Mouse (Mus musculus) intestine, postnatal 0 days (tissue): ENCODE data around the gene Tmem212. TPM values are rescaled to one million over a fixed set of nuclear protein-coding genes. Genes with fewer than 3 reads are reported as not detected.
"Not testable (repeated sequence)": the region's sequence is repeated elsewhere in the genome, so short reads cannot be mapped to it uniquely, and the experiment has no call there.

Experiments used
- ATAC-seq: fragments of 200-750 bp; cut with Nextera tagmentation; 2 replicates; pipeline ENCODE4 v1.8.0; 2017; ENCODE audit warnings: mild to moderate bottlenecking, moderate TSS enrichment, moderate library complexity
- H3K27ac ChIP-seq: fragments of 300-500 bp; sonication (generic); 2 replicates; pipeline ENCODE4 v1.5.1; 2014; ENCODE audit warnings: mild to moderate bottlenecking, low read depth, low read length, moderate library complexity
- H3K27me3 ChIP-seq: fragments of 300-500 bp; sonication (generic); replicated peaks from 2 replicates; pipeline ENCODE4 v1.6.1; 2014; ENCODE audit warnings: low read length, mixed read lengths; ENCODE audit not compliant: control insufficient read depth, insufficient read depth
- H3K36me3 ChIP-seq: fragments of 300-500 bp; sonication (generic); 2 replicates; pipeline ENCODE4 v1.6.1; 2014; ENCODE audit warnings: mild to moderate bottlenecking, moderate library complexity; ENCODE audit not compliant: control insufficient read depth, insufficient read depth
- H3K4me1 ChIP-seq: fragments of 300-500 bp; sonication (generic); replicated peaks from 2 replicates; pipeline ENCODE4 v1.6.1; 2014; ENCODE audit warnings: antibody characterized with exemption, low read length, mixed read lengths; ENCODE audit not compliant: control insufficient read depth, insufficient read depth
- H3K4me2 ChIP-seq: fragments of 300-500 bp; sonication (generic); replicated peaks from 2 replicates; pipeline ENCODE4 v1.6.1; 2014; ENCODE audit warnings: low read depth, mild to moderate bottlenecking, moderate library complexity
- H3K4me3 ChIP-seq: fragments of 300-500 bp; sonication (generic); 2 replicates; pipeline ENCODE4 v1.5.1; 2014; ENCODE audit warnings: low read depth, low read length
- H3K9ac ChIP-seq: fragments of 300-500 bp; sonication (generic); 2 replicates; pipeline ENCODE4 v1.6.1; 2014; ENCODE audit warnings: mild to moderate bottlenecking, low read depth, low read length
- H3K9me3 ChIP-seq: fragments of 300-500 bp; sonication (generic); 2 replicates; pipeline ENCODE4 v1.6.1; 2016; ENCODE audit warnings: mixed run types; ENCODE audit not compliant: control insufficient read depth
- CTCF ChIP-seq: sonication (generic); IDR thresholded peaks from 2 replicates; pipeline ENCODE4 v1.5.1; 2016; ENCODE audit warnings: low read depth, mild to moderate bottlenecking, control low read depth, antibody characterized with exemption, moderate library complexity
- WGBS: fragments of 180-500 bp; shearing (Covaris S2); extraction: QIAGEN DNeasy Blood & Tissue Kit; methylation state at CpG from one replicate; pipeline ENCODE4 v1.1.7; 2014; 5-methylcytosine and 5-hydroxymethylcytosine counted together
- polyA plus RNA-seq: library from polyadenylated mRNA; unstranded; fragments of >200 nt; fragmentation: Nextera tagmentation; extraction: Ambion mirVana; gene quantifications from 2 replicates; pipeline ENCODE4 v1.2.1, GENCODE M21; 2015

Tmem212 gene
- polyA plus RNA-seq = 0.29 TPM in 1 of 2 replicates, not detected in the other

GRCm38 (mm10) chr3:27896318-27896892, at the start of gene Tmem212:
Gene Tmem212 (minus strand): TSS chr3:27896368.
- Histone ChIP-seq H3K4me2 (no peak within 1 kb of the TSS), H3K4me3 (no peak within 1 kb of the TSS), H3K36me3 (no peaks in the 10 kb centered on the region), H3K27me3 (no peaks in the 10 kb centered on the region), H3K27ac (no peak within 1 kb of the TSS), H3K9ac (no peak within 1 kb of the TSS), H3K4me1 (peaks cover 9% of the 10 kb centered on the region), H3K9me3 (no peaks in the 10 kb centered on the region)
- 67% methylated on average over 8 of the region's 8 CpGs for WGBS
- no peak for ATAC-seq
- no peak for TF ChIP-seq CTCF

- H3K9me3 ChIP-seq, H3K27ac ChIP-seq, H3K4me1 ChIP-seq, H3K4me3 ChIP-seq, H3K27me3 ChIP-seq, H3K36me3 ChIP-seq, H3K4me2 ChIP-seq, H3K9ac ChIP-seq: not testable (repeated sequence)
- peak; percentile 60 for ATAC-seq
- 76% methylated on average over 2 of the region's 2 CpGs for WGBS
Observed at GRCm38 (mm10) chr3:27945397-27945796, 49.2 kb upstream of the Tmem212 start.

DNA sequence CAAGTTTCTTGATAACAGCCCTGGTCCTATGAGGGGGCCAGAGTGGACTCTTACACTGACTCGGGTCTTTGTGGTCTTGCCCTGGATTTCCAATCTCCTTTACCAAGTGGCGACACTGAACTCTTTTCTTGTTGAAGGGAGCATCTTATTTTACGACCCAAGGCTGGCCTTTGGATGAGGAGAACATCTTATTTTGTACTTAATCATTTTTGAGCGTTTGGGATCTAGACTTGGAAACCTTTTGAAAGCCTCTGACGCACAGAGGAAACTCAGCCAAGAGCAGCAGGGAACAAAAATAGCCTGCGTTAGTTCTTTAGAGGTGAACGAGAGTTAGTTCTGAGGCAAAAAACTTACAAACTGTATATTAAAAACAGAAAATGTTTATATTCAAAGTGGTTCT, 46.8 kb upstream of the Tmem212 start:
- H3K4me3 ChIP-seq = no peak overlapping the region
- H3K27me3 ChIP-seq = no peaks in the 10 kb centered on the region
- 0 out of 2 replicates have a peak, but pooled peaks cover 4% of the 10 kb centered on the region for H3K4me1 ChIP-seq
- H3K36me3 ChIP-seq = no peaks in the 10 kb centered on the region
- no peak overlapping the region for H3K4me2 ChIP-seq
- no peak overlapping the region for H3K27ac ChIP-seq
- no peak for ATAC-seq
- no peak for TF ChIP-seq CTCF
- H3K9me3 ChIP-seq = no peaks in the 10 kb centered on the region
- WGBS = 77% methylated on average over 7 of the region's 7 CpGs
- no peak overlapping the region for H3K9ac ChIP-seq

GRCm38 (mm10) chr3:27941634-27942033, 45.5 kb upstream of the Tmem212 start:
- WGBS = 72% methylated on average over 3 of the region's 3 CpGs
- peak; percentile 32; the same call in 1 of the 2 replicates for ATAC-seq
- no peaks in the 10 kb centered on the region for H3K36me3 ChIP-seq
- H3K27ac ChIP-seq = no peak overlapping the region
- H3K9me3 ChIP-seq = no peaks in the 10 kb centered on the region
- no peaks in the 10 kb centered on the region for H3K27me3 ChIP-seq
- H3K4me2 ChIP-seq = no peak overlapping the region
- no peak overlapping the region for H3K4me3 ChIP-seq
- H3K9ac ChIP-seq = no peak overlapping the region
- 0 out of 2 replicates have a peak, but pooled peaks cover 4% of the 10 kb centered on the region for H3K4me1 ChIP-seq
- no peak for TF ChIP-seq CTCF

DNA sequence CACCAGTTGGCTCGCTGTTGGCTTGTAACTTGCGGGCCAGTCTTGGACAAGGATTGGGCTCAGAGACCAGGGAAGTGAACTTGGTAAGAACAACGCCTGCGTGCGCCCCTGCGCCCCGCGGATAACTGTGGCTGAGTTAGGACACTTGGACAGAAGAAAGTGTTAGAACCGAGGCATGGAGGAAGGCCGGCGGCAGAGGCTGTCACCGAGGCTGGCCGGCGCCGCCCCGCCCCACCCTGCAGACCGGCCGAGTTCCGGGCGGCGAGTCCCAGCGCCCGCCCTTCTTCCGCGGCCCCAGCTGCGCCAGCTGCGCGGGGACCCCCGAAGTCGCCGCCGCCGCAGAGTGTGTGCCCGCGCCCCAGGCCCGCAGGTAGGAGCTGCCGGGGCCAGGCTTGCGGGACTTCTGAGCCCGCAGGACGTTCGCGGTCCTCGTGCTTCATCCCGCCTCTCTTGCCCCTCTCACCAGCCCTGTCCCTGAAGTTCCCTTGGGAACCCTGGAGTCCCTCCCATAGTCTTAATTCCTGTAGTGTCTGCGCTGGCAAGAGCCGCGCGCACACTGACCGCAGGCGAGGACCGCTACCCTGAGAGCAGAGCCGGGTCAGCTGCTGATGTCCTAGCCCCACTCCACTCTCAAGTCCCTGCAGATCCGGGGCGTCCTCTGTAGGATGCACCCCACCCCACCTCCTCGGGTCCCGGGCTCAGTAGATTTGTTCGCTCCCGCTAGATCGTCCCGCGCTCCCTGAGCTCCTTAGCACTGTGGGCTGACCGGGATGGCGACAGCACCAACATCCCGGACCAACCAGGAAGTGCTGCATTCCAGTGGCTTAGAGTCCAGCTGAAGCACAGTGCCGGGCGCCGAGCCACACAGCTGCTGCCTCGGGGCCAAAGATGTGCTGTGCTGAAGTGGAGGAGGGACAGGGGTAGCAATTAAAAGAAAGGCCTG, 42.5 kb upstream of the Tmem212 start, which contains the start of gene Pld1:
Gene Pld1, plus strand, starts transcription at position 315 of the 943 bp plus-strand sequence.
- ATAC-seq = peak; percentile 84
- Histone ChIP-seq H3K27me3 (no peaks in the 10 kb centered on the region), H3K27ac (peak within 1 kb of the TSS; percentile 84), H3K9ac (peak within 1 kb of the TSS; percentile 65), H3K4me1 (0 out of 2 replicates have a peak, but pooled peaks cover 4% of the 10 kb centered on the region), H3K36me3 (no peaks in the 10 kb centered on the region), H3K9me3 (no peaks in the 10 kb centered on the region), H3K4me3 (peak within 1 kb of the TSS; percentile 63), H3K4me2 (peak within 1 kb of the TSS; percentile 99)
- no peak for TF ChIP-seq CTCF
- under 1% methylated on average over 65 of the region's 68 CpGs for WGBS
